Mouse (Mus musculus) left cerebral cortex, adult 11 months (tissue): ENCODE data around the gene Prrx2.

Source experiments
- DNase-seq: peaks from one replicate; pipeline ENCODE4 v3.0.0; 2022; ENCODE audit warnings: low spot score

The Prrx2 gene

GRCm38 (mm10) chr2:30834373-30835022 lies at the start of gene Prrx2:
Prrx2 (plus strand) TSS chr2:30834972.
- no peak for DNase-seq

GRCm38 (mm10) chr2:30787466-30787865 lies 47.3 kb upstream of the Prrx2 start:
- DNase-seq, result no peak

GRCm38 (mm10) chr2:30792061-30792460 lies 42.7 kb upstream of the Prrx2 start:
- no peak for DNase-seq

- peak; percentile 91 for DNase-seq
Observed at GRCm38 (mm10) chr2:30794179-30795108, 40.3 kb upstream of the Prrx2 start.

- no peak for DNase-seq
Observed at GRCm38 (mm10) chr2:30795271-30795888, 39.4 kb upstream of the Prrx2 start.

- no peak for DNase-seq
Observed at GRCm38 (mm10) chr2:30795889-30796275, 38.9 kb upstream of the Prrx2 start.

GRCm38 (mm10) chr2:30796382-30796781 lies 38.4 kb upstream of the Prrx2 start:
- peak; percentile 93 for DNase-seq

GRCm38 (mm10) chr2:30799456-30799855 lies 35.3 kb upstream of the Prrx2 start:
- no peak for DNase-seq

GRCm38 (mm10) chr2:30800671-30801066 lies 34.1 kb upstream of the Prrx2 start:
- DNase-seq, result no peak

- no peak for DNase-seq
Observed at GRCm38 (mm10) chr2:30801067-30801852, 33.5 kb upstream of the Prrx2 start.

GRCm38 (mm10) chr2:30803604-30804003 lies 31.2 kb upstream of the Prrx2 start, which contains the start of gene 1700001O22Rik:
1700001O22Rik (minus strand) TSS chr2:30803661.
- DNase-seq, result no peak

- no peak for DNase-seq
Observed at GRCm38 (mm10) chr2:30805983-30806382, 28.8 kb upstream of the Prrx2 start.

GRCm38 (mm10) chr2:30807147-30807647 lies 27.6 kb upstream of the Prrx2 start:
- no peak for DNase-seq

GRCm38 (mm10) chr2:30807648-30808295 lies 27.0 kb upstream of the Prrx2 start, which contains the start of gene Ntmt1:
Ntmt1 (plus strand) TSS chr2:30807826.
- DNase-seq, result peak; percentile 99

- DNase-seq, result no peak
Observed at GRCm38 (mm10) chr2:30808296-30808655, 26.5 kb upstream of the Prrx2 start.

GRCm38 (mm10) chr2:30809503-30809902 lies 25.3 kb upstream of the Prrx2 start:
- no peak for DNase-seq

- DNase-seq, result no peak
Observed at GRCm38 (mm10) chr2:30810573-30810972, 24.2 kb upstream of the Prrx2 start.

- no peak for DNase-seq
Observed at GRCm38 (mm10) chr2:30816383-30816782, 18.4 kb upstream of the Prrx2 start.

GRCm38 (mm10) chr2:30819873-30820272 lies 14.9 kb upstream of the Prrx2 start:
- DNase-seq, result no peak

GRCm38 (mm10) chr2:30821073-30821472 lies 13.7 kb upstream of the Prrx2 start:
- no peak for DNase-seq

GRCm38 (mm10) chr2:30822460-30822859 lies 12.3 kb upstream of the Prrx2 start:
- DNase-seq, result no peak
